10 mouse cellular contexts compared by ENCODE assay signal in the genomic region with DNA sequence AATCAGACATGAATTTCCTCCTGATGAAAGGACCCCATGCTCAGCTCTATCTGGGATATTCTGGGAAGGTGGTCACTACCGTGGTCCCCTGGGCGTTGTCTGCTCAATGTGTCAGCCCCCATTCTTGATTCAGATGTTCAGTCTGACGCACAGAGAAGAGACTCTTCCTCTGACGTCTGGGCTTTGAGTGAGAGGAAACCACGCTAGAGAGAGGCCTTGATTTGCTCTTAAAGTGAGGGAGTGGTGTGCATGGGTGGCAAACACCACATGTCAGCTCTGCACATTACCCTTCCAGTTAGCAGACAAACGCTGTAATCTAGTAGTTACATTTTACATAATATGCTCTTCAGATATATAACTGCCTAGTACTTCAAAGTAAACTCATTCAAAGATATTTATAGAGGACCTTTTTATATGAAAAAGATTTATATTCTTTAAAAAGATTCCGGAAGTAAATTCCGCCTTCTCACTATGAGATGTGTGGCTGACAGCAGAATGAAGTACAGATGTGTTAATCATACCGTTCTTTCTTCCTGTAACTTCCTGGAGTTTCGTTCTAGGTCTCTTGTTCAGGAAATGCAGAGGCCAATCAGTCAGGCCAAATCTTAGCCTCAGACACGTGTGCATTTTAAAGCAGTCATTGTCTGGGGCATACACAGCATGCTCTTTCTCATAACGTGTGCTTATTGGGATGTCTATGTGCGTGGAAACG.
A peak's percentile ranks its signal among the peaks of the same experiment; 100 is the strongest.
DNase-seq lines count a peak whose midpoint lies in the region; ATAC-seq and TF ChIP-seq lines count a peak whose summit lies in the region.
"Had no signal": no experiment of that assay in that cellular context is flagged by ENCODE, and none has a peak within 500 bp of the region (broad histone marks: within the 10 kb centered on the region; RNA-seq: fewer than 3 reads in every experiment).

No protein-coding gene starts in this region.

- no peaks in the 10 kb centered on the region for H3K9me3 ChIP-seq in embryonic facial prominence, embryonic 13.5 days
- no peaks in the 10 kb centered on the region for H3K9me3 ChIP-seq in embryonic facial prominence, embryonic 10.5 days
- H3K9me3 ChIP-seq in kidney, embryonic 16.5 days (ENCODE audit: low read length), result no peaks in the 10 kb centered on the region
- H3K9me3 ChIP-seq in hindbrain, embryonic 16.5 days (ENCODE audit: control insufficient read depth, low read length), result no peaks in the 10 kb centered on the region
- H3K9me3 ChIP-seq: liver, embryonic 13.5 days had no signal

- H3K36me3 ChIP-seq in embryonic facial prominence, embryonic 13.5 days, result no peaks in the 10 kb centered on the region
- no peaks in the 10 kb centered on the region for H3K36me3 ChIP-seq in embryonic facial prominence, embryonic 10.5 days (replicated peaks)
- 0 out of 2 replicates have a peak, but pooled peaks cover 3% of the 10 kb centered on the region for H3K36me3 ChIP-seq in kidney, embryonic 16.5 days (ENCODE audit: insufficient read depth, low read length)
- no peaks in the 10 kb centered on the region for H3K36me3 ChIP-seq in thymus, adult 2 months (ENCODE audit: control insufficient read depth, insufficient read depth, low read length)
- no peaks in the 10 kb centered on the region for H3K36me3 ChIP-seq in hindbrain, embryonic 16.5 days (ENCODE audit: control insufficient read depth, insufficient read depth, low read length)
- H3K36me3 ChIP-seq: liver, embryonic 13.5 days had no signal

- TF ChIP-seq POLR2A in thymus, adult 2 months (IDR thresholded peaks at IDR 0.05; ENCODE audit: control insufficient read depth, extremely low read depth, insufficient read depth, low read length, poor library complexity), result no peak

- no peak for DNase-seq in embryonic facial prominence, embryonic 10.5 days (ENCODE audit: low spot score)
- no peak for DNase-seq in kidney, adult 8-10 months
- no peak for DNase-seq in thymus, adult 2 months
- DNase-seq in thymus, postnatal 0 days (ENCODE audit: low spot score), result no peak
- no peak for DNase-seq in gastrocnemius, postnatal 25 days
- DNase-seq: cerebellum, adult 11 months; liver, embryonic 13.5 days had no signal

- peak overlapping the region; percentile 53; the same call in 1 of the 2 replicates for H3K27ac ChIP-seq in embryonic facial prominence, embryonic 13.5 days
- H3K27ac ChIP-seq in embryonic facial prominence, embryonic 10.5 days (replicated peaks), result no peak overlapping the region
- H3K27ac ChIP-seq in kidney, embryonic 16.5 days (ENCODE audit: low read length), result peak overlapping the region; percentile 90
- 0 out of 2 replicates have a peak overlapping the region, but pooled peaks have one; percentile 11 for H3K27ac ChIP-seq in thymus, adult 2 months (ENCODE audit: control insufficient read depth, insufficient read depth, low read length)
- H3K27ac ChIP-seq in hindbrain, embryonic 16.5 days (ENCODE audit: low read depth, low read length), result no peak overlapping the region
- H3K27ac ChIP-seq: liver, embryonic 13.5 days had no signal

- TF ChIP-seq CTCF in thymus, adult 2 months (IDR thresholded peaks at IDR 0.05; ENCODE audit: borderline replicate concordance, control insufficient read depth, extremely low read depth, insufficient read depth, low read length, poor library complexity), result no peak

- no peak overlapping the region for H3K4me3 ChIP-seq in embryonic facial prominence, embryonic 13.5 days
- H3K4me3 ChIP-seq in embryonic facial prominence, embryonic 10.5 days, result no peak overlapping the region
- H3K4me3 ChIP-seq in kidney, embryonic 16.5 days (ENCODE audit: low read length), result no peak overlapping the region
- no peak overlapping the region for H3K4me3 ChIP-seq in thymus, adult 2 months (ENCODE audit: control insufficient read depth, insufficient read depth, low read length)
- no peak overlapping the region for H3K4me3 ChIP-seq in hindbrain, embryonic 16.5 days (ENCODE audit: low read length)
- H3K4me3 ChIP-seq: liver, embryonic 13.5 days had no signal

- 55% methylated on average over 14 of the region's 14 CpGs for WGBS in embryonic facial prominence, embryonic 13.5 days
- WGBS in embryonic facial prominence, embryonic 10.5 days, result 78% methylated on average over 14 of the region's 14 CpGs
- 46% methylated on average over 14 of the region's 14 CpGs for WGBS in kidney, embryonic 16.5 days
- 26% methylated on average over 14 of the region's 14 CpGs for WGBS in thymus, adult 2 months
- 77% methylated on average over 14 of the region's 14 CpGs for WGBS in hindbrain, embryonic 16.5 days

- no peak for ATAC-seq in embryonic facial prominence, embryonic 13.5 days (ENCODE audit: insufficient number of reproducible peaks, insufficient read depth, low FRiP score, low TSS enrichment, low read depth)
- peak; percentile 69 for ATAC-seq in kidney, embryonic 16.5 days (ENCODE audit: low FRiP score, low TSS enrichment)
- ATAC-seq in hindbrain, embryonic 16.5 days, result no peak

- H3K9ac ChIP-seq in embryonic facial prominence, embryonic 13.5 days, result no peak overlapping the region
- H3K9ac ChIP-seq in kidney, embryonic 16.5 days (replicated peaks; ENCODE audit: low read length), result no peak overlapping the region
- H3K9ac ChIP-seq in hindbrain, embryonic 16.5 days (ENCODE audit: low read depth, low read length), result no peak overlapping the region
- H3K9ac ChIP-seq: liver, embryonic 13.5 days had no signal

- no peaks in the 10 kb centered on the region for H3K27me3 ChIP-seq in embryonic facial prominence, embryonic 13.5 days
- no peaks in the 10 kb centered on the region for H3K27me3 ChIP-seq in embryonic facial prominence, embryonic 10.5 days (replicated peaks; ENCODE audit: low read depth, poor library complexity, severe bottlenecking)
- H3K27me3 ChIP-seq in kidney, embryonic 16.5 days (ENCODE audit: insufficient read depth, low read length), result no peaks in the 10 kb centered on the region
- no peaks in the 10 kb centered on the region for H3K27me3 ChIP-seq in thymus, adult 2 months (ENCODE audit: control insufficient read depth, insufficient read depth, low read length)
- no peaks in the 10 kb centered on the region for H3K27me3 ChIP-seq in hindbrain, embryonic 16.5 days (replicated peaks; ENCODE audit: control insufficient read depth, insufficient read depth, low read length)
- H3K27me3 ChIP-seq: liver, embryonic 13.5 days had no signal

- peaks cover 8% of the 10 kb centered on the region; the same call in 1 of the 2 replicates for H3K4me1 ChIP-seq in embryonic facial prominence, embryonic 13.5 days
- H3K4me1 ChIP-seq in embryonic facial prominence, embryonic 10.5 days, result 0 out of 2 replicates have a peak, but pooled peaks cover 4% of the 10 kb centered on the region
- peaks cover 11% of the 10 kb centered on the region; the same call in 1 of the 2 replicates for H3K4me1 ChIP-seq in kidney, embryonic 16.5 days (ENCODE audit: insufficient read depth, low read length)
- no peaks in the 10 kb centered on the region for H3K4me1 ChIP-seq in thymus, adult 2 months (replicated peaks; ENCODE audit: control insufficient read depth, insufficient read depth, low read length)
- H3K4me1 ChIP-seq in hindbrain, embryonic 16.5 days (ENCODE audit: control insufficient read depth, insufficient read depth, low read depth, low read length), result no peaks in the 10 kb centered on the region
- H3K4me1 ChIP-seq: liver, embryonic 13.5 days had no signal

- no peak overlapping the region for H3K4me2 ChIP-seq in embryonic facial prominence, embryonic 13.5 days
- H3K4me2 ChIP-seq in kidney, embryonic 16.5 days (replicated peaks; ENCODE audit: low read depth, low read length), result no peak overlapping the region; the same call in 1 of the 2 replicates
- H3K4me2 ChIP-seq in hindbrain, embryonic 16.5 days (ENCODE audit: low read length), result no peak overlapping the region
- H3K4me2 ChIP-seq: liver, embryonic 13.5 days had no signal

Comparison
In these comparisons a context has a peak if more than half of its experiments do, and no peak if none do; other contexts are left out.
1. H3K27ac ChIP-seq: peak in embryonic facial prominence, embryonic 13.5 days (single experiment), kidney, embryonic 16.5 days (single experiment) and thymus, adult 2 months (single experiment); none in embryonic facial prominence, embryonic 10.5 days (single experiment) and hindbrain, embryonic 16.5 days (single experiment).